Mouse (Mus musculus): Measurements from ENCODE around the gene Myl9. TPM values are rescaled to one million over a fixed set of nuclear protein-coding genes. Genes with fewer than 3 reads are reported as not detected.

Myl9 gene
- 237 and 1,254 TPM in 2 replicates for polyA plus RNA-seq (2012; rRNA removed; ENCODE audit: low replicate concordance)

DNA sequence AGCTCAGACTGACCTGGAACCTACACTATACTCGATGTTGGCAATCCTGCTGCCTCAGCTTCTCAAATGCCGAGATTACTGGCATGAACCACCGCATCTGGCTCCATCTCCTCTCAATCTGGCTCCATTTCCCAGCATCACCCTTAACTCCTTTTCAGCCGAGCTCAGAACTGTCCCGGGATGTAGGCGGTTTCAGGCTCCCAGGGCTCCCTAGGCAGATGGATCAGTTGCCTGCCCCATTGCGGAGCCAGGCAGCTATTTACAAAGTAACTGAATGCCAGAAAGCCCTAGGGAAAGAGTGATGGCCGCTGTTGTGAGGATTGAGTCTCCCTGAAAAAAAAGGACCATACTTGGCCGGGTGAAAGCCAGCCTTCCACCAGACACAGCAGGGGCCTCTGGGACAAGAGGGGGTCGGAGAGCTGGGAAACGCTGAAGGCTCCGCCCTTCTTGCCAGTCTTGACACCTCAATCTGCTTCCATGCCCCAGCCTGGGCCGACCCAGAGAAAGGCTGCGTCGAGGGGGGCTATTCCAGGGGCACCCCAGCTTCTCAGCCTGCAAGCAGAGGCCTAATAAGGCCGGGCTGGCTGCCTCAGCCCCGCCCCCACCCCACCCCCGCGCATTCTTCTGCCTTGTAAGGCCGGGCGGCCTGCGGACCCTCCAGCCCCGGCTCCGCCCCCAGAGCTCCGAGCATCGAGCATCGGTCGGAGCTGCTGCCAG is at the start of gene Myl9:
Myl9 (plus strand) TSS at position 683 of the 717 bp plus-strand sequence.

Other genes starting within 250 kb of the Myl9 start
- gene Aar2, start 227.8 kb upstream of the Myl9 start, polyA plus RNA-seq (2012; rRNA removed; ENCODE audit: low replicate concordance): 28.0 and 36.9 TPM in 2 replicates
- 102 and 115 TPM in 2 replicates for gene Dlgap4, start 161.7 kb upstream of the Myl9 start, polyA plus RNA-seq (2012; rRNA removed; ENCODE audit: low replicate concordance)
- 3.1 and 46.9 TPM in 2 replicates for gene Tgif2, start 64.6 kb downstream of the Myl9 start, polyA plus RNA-seq (2012; rRNA removed; ENCODE audit: low replicate concordance)
- 1.7 and 2.4 TPM in 2 replicates for gene 4930518I15Rik, start 82.5 kb downstream of the Myl9 start, polyA plus RNA-seq (2012; rRNA removed; ENCODE audit: low replicate concordance)
- gene Rab5if, start 87.7 kb downstream of the Myl9 start, polyA plus RNA-seq (2012; rRNA removed; ENCODE audit: low replicate concordance): 110 and 118 TPM in 2 replicates
- gene Sla2, start 111.8 kb downstream of the Myl9 start, polyA plus RNA-seq (2012; rRNA removed; ENCODE audit: low replicate concordance): 0.20 and 0.66 TPM in 2 replicates
- gene Ndrg3, start 216.6 kb downstream of the Myl9 start, polyA plus RNA-seq (2012; rRNA removed; ENCODE audit: low replicate concordance): 60.9 and 80.4 TPM in 2 replicates
- 4.8 and 5.3 TPM in 2 replicates for gene Dsn1, start 231.7 kb downstream of the Myl9 start, polyA plus RNA-seq (2012; rRNA removed; ENCODE audit: low replicate concordance)

Measured in subcutaneous adipose tissue, adult 2 months (tissue).